Mouse (Mus musculus) MEL (cell line): ENCODE data around the gene Tomm34. TPM values are rescaled to one million over a fixed set of nuclear protein-coding genes. Genes with fewer than 3 reads are reported as not detected.

Experiments used
- DNase-seq: peaks from one replicate; pipeline ENCODE4 v3.0.0; 2011; ENCODE audit warnings: low read depth, low spot score
- H3K27ac ChIP-seq: 2 replicates; pipeline ENCODE4 v1.5.1; 2012; ENCODE audit warnings: low read depth, mild to moderate bottlenecking, control low read depth, low read length, moderate library complexity; ENCODE audit not compliant: control insufficient read depth
- H3K27me3 ChIP-seq, 2 experiments: fragments of 150-350 bp in 1 of 2; sonication (generic) in 1 of 2; 2 replicates each; pipeline ENCODE4 v1.6.1; 2012; ENCODE audit warnings: low read length in 2 of 2, mild to moderate bottlenecking in 2 of 2, improper control_type of control experiment in 1 of 2, moderate library complexity in 1 of 2; ENCODE audit not compliant: insufficient read depth in 2 of 2, control insufficient read depth in 1 of 2
- H3K36me3 ChIP-seq, 2 experiments: 2 replicates each; pipeline ENCODE4 v1.6.1; 2012 to 2014; ENCODE audit warnings: low read length in 2 of 2, improper control_type of control experiment in 1 of 2, inconsistent platforms in 1 of 2, mild to moderate bottlenecking in 1 of 2; ENCODE audit not compliant: insufficient read depth in 2 of 2, control insufficient read depth in 1 of 2
- H3K4me1 ChIP-seq, 2 experiments: fragments of 150-350 bp in 1 of 2; sonication (generic) in 1 of 2; 2 replicates each; pipeline ENCODE4 v1.6.1; 2012; ENCODE audit warnings: low read length in 2 of 2, improper control_type of control experiment in 1 of 2, mild to moderate bottlenecking in 1 of 2; ENCODE audit not compliant: insufficient read depth in 2 of 2, control insufficient read depth in 1 of 2
- H3K4me3 ChIP-seq, 2 experiments: fragments of 150-350 bp in 1 of 2; sonication (generic) in 1 of 2; 2 replicates each; pipeline ENCODE4 v1.5.1; 2012; ENCODE audit warnings: low read depth in 2 of 2, low read length in 2 of 2, mild to moderate bottlenecking in 2 of 2, moderate library complexity in 2 of 2, control low read depth in 1 of 2, improper control_type of control experiment in 1 of 2; ENCODE audit not compliant: control insufficient read depth in 1 of 2, insufficient read depth in 1 of 2
- H3K79me2 ChIP-seq: 2 replicates; pipeline ENCODE4 v1.6.1; 2012; ENCODE audit warnings: mild to moderate bottlenecking, low read length, moderate library complexity; ENCODE audit not compliant: control insufficient read depth, poor library complexity, insufficient read depth
- H3K9ac ChIP-seq: 2 replicates; pipeline ENCODE4 v1.6.1; 2012; ENCODE audit warnings: low read depth, mild to moderate bottlenecking, control low read depth, low read length, moderate library complexity; ENCODE audit not compliant: control insufficient read depth, poor library complexity, severe bottlenecking
- H3K9me3 ChIP-seq: fragments of 150-350 bp; sonication (generic); replicated peaks from 2 replicates; pipeline ENCODE4 v1.6.1; 2012; ENCODE audit warnings: mild to moderate bottlenecking, low read length, improper control_type of control experiment, moderate library complexity; ENCODE audit not compliant: insufficient read depth
- BHLHE40 ChIP-seq: IDR thresholded peaks from 2 replicates; pipeline ENCODE4 v1.6.1; 2012; ENCODE audit warnings: low read depth, mild to moderate bottlenecking, inconsistent platforms, low read length, improper control_type of control experiment, borderline replicate concordance
- CHD1 ChIP-seq: IDR thresholded peaks from 2 replicates; pipeline ENCODE4 v1.6.1; 2012; ENCODE audit warnings: low read depth, mild to moderate bottlenecking, inconsistent platforms, low read length, improper control_type of control experiment
- CTCF ChIP-seq, 3 experiments: IDR thresholded peaks in 2 of 3; conservative IDR thresholded peaks in 1 of 3; 2 replicates each; pipeline ENCODE4 v1.5.1; 2011 to 2012; ENCODE audit warnings: low read length in 3 of 3, low read depth in 2 of 3, mild to moderate bottlenecking in 2 of 3, improper control_type of control experiment in 1 of 3, inconsistent platforms in 1 of 3, mixed read lengths in 1 of 3, moderate library complexity in 1 of 3; ENCODE audit not compliant: control insufficient read depth in 1 of 3, insufficient read depth in 1 of 3, poor library complexity in 1 of 3, severe bottlenecking in 1 of 3
- E2F4 ChIP-seq: IDR thresholded peaks from 2 replicates; pipeline ENCODE4 v1.6.1; 2011; ENCODE audit warnings: low read depth, low read length, improper control_type of control experiment, borderline replicate concordance
- ELF1 ChIP-seq: IDR thresholded peaks from 2 replicates; pipeline ENCODE4 v1.6.1; 2014; ENCODE audit warnings: low read depth, mild to moderate bottlenecking, inconsistent platforms, low read length, improper control_type of control experiment, moderate library complexity
- GABPA ChIP-seq: IDR thresholded peaks from 2 replicates; pipeline ENCODE4 v1.6.1; 2012; ENCODE audit warnings: low read depth, mild to moderate bottlenecking, inconsistent platforms, low read length, improper control_type of control experiment, moderate library complexity
- HCFC1 ChIP-seq: IDR thresholded peaks from 2 replicates; pipeline ENCODE4 v1.6.1; 2012; ENCODE audit warnings: low read depth, mild to moderate bottlenecking, inconsistent platforms, low read length, improper control_type of control experiment, moderate library complexity
- JUND ChIP-seq: IDR thresholded peaks from 2 replicates; pipeline ENCODE4 v1.6.1; 2011; ENCODE audit warnings: low read depth, mild to moderate bottlenecking, improper control_type of control experiment, low read length
- MAFK ChIP-seq: IDR thresholded peaks from 2 replicates; pipeline ENCODE4 v1.6.1; 2011; ENCODE audit warnings: low read depth, mild to moderate bottlenecking, low read length, improper control_type of control experiment, borderline replicate concordance
- MYB ChIP-seq: IDR thresholded peaks from 2 replicates; pipeline ENCODE4 v1.6.1; 2011; ENCODE audit warnings: mild to moderate bottlenecking, low read depth, low read length, improper control_type of control experiment
- MYC ChIP-seq: IDR thresholded peaks from 2 replicates; pipeline ENCODE4 v1.6.1; 2011; ENCODE audit warnings: low read depth, mild to moderate bottlenecking, low read length, improper control_type of control experiment, moderate library complexity
- NRF1 ChIP-seq: IDR thresholded peaks from 2 replicates; pipeline ENCODE4 v1.6.1; 2014; ENCODE audit warnings: low read depth, mild to moderate bottlenecking, inconsistent platforms, low read length, improper control_type of control experiment, moderate library complexity; ENCODE audit not compliant: poor library complexity, insufficient read depth, severe bottlenecking
- POLR2A ChIP-seq, 2 experiments: IDR thresholded peaks; 2 replicates each; pipeline ENCODE4 v1.6.1; 2011 to 2012; ENCODE audit warnings: low read length in 2 of 2, mild to moderate bottlenecking in 2 of 2, control low read depth in 1 of 2, improper control_type of control experiment in 1 of 2, low read depth in 1 of 2, moderate library complexity in 1 of 2; ENCODE audit not compliant: control insufficient read depth in 1 of 2, insufficient read depth in 1 of 2, poor library complexity in 1 of 2
- POLR2AphosphoS5 ChIP-seq: IDR thresholded peaks from 2 replicates; pipeline ENCODE4 v1.6.1; 2012; ENCODE audit warnings: low read depth, borderline replicate concordance, mild to moderate bottlenecking, inconsistent platforms, low read length, moderate library complexity, mixed read lengths
- RAD21 ChIP-seq: IDR thresholded peaks from 2 replicates; pipeline ENCODE4 v1.6.1; 2011; ENCODE audit warnings: mild to moderate bottlenecking, low read depth, low read length, improper control_type of control experiment
- RCOR1 ChIP-seq: IDR thresholded peaks from 2 replicates; pipeline ENCODE4 v1.6.1; 2012; ENCODE audit warnings: low read depth, mild to moderate bottlenecking, inconsistent platforms, low read length, improper control_type of control experiment
- SIN3A ChIP-seq: IDR thresholded peaks from 2 replicates; pipeline ENCODE4 v1.6.1; 2012; ENCODE audit warnings: low read length, improper control_type of control experiment, inconsistent platforms
- SMC3 ChIP-seq: IDR thresholded peaks from 2 replicates; pipeline ENCODE4 v1.6.1; 2011; ENCODE audit warnings: low read depth, low read length, improper control_type of control experiment
- TAL1 ChIP-seq: IDR thresholded peaks from 2 replicates; pipeline ENCODE4 v1.6.1; 2012; ENCODE audit warnings: mild to moderate bottlenecking, inconsistent platforms, low read length, moderate library complexity, mixed read lengths
- UBTF ChIP-seq: IDR thresholded peaks from 2 replicates; pipeline ENCODE4 v1.6.1; 2012; ENCODE audit warnings: low read depth, mild to moderate bottlenecking, inconsistent platforms, low read length, improper control_type of control experiment, moderate library complexity, borderline replicate concordance; ENCODE audit not compliant: insufficient read depth
- USF1 ChIP-seq: IDR thresholded peaks from 2 replicates; pipeline ENCODE4 v1.6.1; 2014; ENCODE audit warnings: low read depth, mild to moderate bottlenecking, inconsistent platforms, low read length, improper control_type of control experiment, moderate library complexity
- USF2 ChIP-seq, 2 experiments: IDR thresholded peaks; 2 replicates each; pipeline ENCODE4 v1.6.1; 2011 to 2012; ENCODE audit warnings: improper control_type of control experiment in 2 of 2, low read length in 2 of 2, borderline replicate concordance in 1 of 2, inconsistent platforms in 1 of 2, low read depth in 1 of 2, mild to moderate bottlenecking in 1 of 2; ENCODE audit not compliant: insufficient read depth in 1 of 2
- ZC3H11A ChIP-seq: IDR thresholded peaks from 2 replicates; pipeline ENCODE4 v1.6.1; 2012; ENCODE audit warnings: low read depth, mild to moderate bottlenecking, inconsistent platforms, low read length, improper control_type of control experiment
- ZKSCAN1 ChIP-seq: IDR thresholded peaks from 2 replicates; pipeline ENCODE4 v1.6.1; 2012; ENCODE audit warnings: low read depth, mild to moderate bottlenecking, inconsistent platforms, low read length, improper control_type of control experiment, moderate library complexity
- ZNF384 ChIP-seq: IDR thresholded peaks from 2 replicates; pipeline ENCODE4 v1.6.1; 2012; ENCODE audit warnings: low read depth, mild to moderate bottlenecking, inconsistent platforms, low read length, improper control_type of control experiment
- polyA plus RNA-seq, 2 experiments: library from polyadenylated mRNA; stranded (reverse) in 1 of 2; unstranded in 1 of 2; fragments of >175 nt in 1 of 2; fragments of >200 nt in 1 of 2; gene quantifications; 2 replicates each; pipeline versions ENCODE4 v1.2.1 to v1.2.4; 2012; ENCODE audit warnings: low replicate concordance in 2 of 2, low read depth in 1 of 2; ENCODE audit not compliant: insufficient read length in 2 of 2, insufficient read depth in 1 of 2, missing spikeins in 1 of 2
- total RNA-seq: library from RNA; depleted of rRNA; stranded (reverse); fragments of 300-350 nt; gene quantifications from 2 replicates; pipeline ENCODE4 v1.2.3, GENCODE M21; 2012

Tomm34 gene
- total and polyA plus RNA-seq, 3 experiments: 38.9 to 48.7 TPM; not detected in 1

- no peaks in the 10 kb centered on the region for H3K4me1 ChIP-seq
- H3K27ac ChIP-seq: no peak overlapping the region
- TF ChIP-seq TAL1: no peak
- no peak for TF ChIP-seq USF2 (IDR thresholded peaks at IDR 0.05; ENCODE audit: borderline replicate concordance in 1 of 2, insufficient read depth in 1 of 2, low read depth in 1 of 2, low read length in 2 of 2)
- TF ChIP-seq CTCF (IDR thresholded peaks at IDR 0.05 in 2 of 3, conservative IDR thresholded peaks at IDR 0.05 in 1 of 3; ENCODE audit: control insufficient read depth in 1 of 3, insufficient read depth in 1 of 3, low read depth in 2 of 3, low read length in 3 of 3, poor library complexity in 1 of 3, severe bottlenecking in 1 of 3): no peak
- TF ChIP-seq SMC3: no peak
- no peak for TF ChIP-seq USF1
- TF ChIP-seq ELF1: no peak
- TF ChIP-seq ZNF384: no peak
- no peak for TF ChIP-seq RCOR1
- no peak for TF ChIP-seq POLR2AphosphoS5
- no peak for TF ChIP-seq MAFK
- TF ChIP-seq MYC: no peak
- TF ChIP-seq ZKSCAN1: no peak
- no peak for TF ChIP-seq ZC3H11A
- TF ChIP-seq CHD1: no peak
- TF ChIP-seq BHLHE40: no peak
- no peak for TF ChIP-seq GABPA
- no peaks in the 10 kb centered on the region for H3K79me2 ChIP-seq
- no peaks in the 10 kb centered on the region for H3K9me3 ChIP-seq
- H3K36me3 ChIP-seq: peaks cover 0 to 9% of the 10 kb centered on the region in 2 experiments; a peak in 2 of 4 replicates
- H3K4me3 ChIP-seq: no peak overlapping the region
- H3K27me3 ChIP-seq: no peaks in the 10 kb centered on the region
- H3K9ac ChIP-seq: no peak overlapping the region
- DNase-seq: no peak
Observed at GRCm38 (mm10) chr2:164111546-164111945, 40.6 kb upstream of the Tomm34 start.

GRCm38 (mm10) chr2:164108501-164108900, 37.5 kb upstream of the Tomm34 start:
- Histone ChIP-seq H3K9ac (no peak overlapping the region), H3K79me2 (no peaks in the 10 kb centered on the region), H3K4me3 (no peak overlapping the region), H3K27ac (no peak overlapping the region), H3K27me3 (no peaks in the 10 kb centered on the region), H3K9me3 (no peaks in the 10 kb centered on the region), H3K4me1 (no peaks in the 10 kb centered on the region), H3K36me3 (peaks cover 0 to 14% of the 10 kb centered on the region in 2 experiments; a peak in 2 of 4 replicates)
- TF ChIP-seq ZC3H11A: no peak
- TF ChIP-seq USF1: no peak
- no peak for TF ChIP-seq UBTF
- TF ChIP-seq MYB: no peak
- no peak for TF ChIP-seq POLR2A (IDR thresholded peaks at IDR 0.05; ENCODE audit: control insufficient read depth in 1 of 2, insufficient read depth in 1 of 2, low read depth in 1 of 2, low read length in 2 of 2, poor library complexity in 1 of 2)
- TF ChIP-seq ZNF384: no peak
- TF ChIP-seq SIN3A: no peak
- no peak for TF ChIP-seq RCOR1
- no peak for TF ChIP-seq RAD21
- TF ChIP-seq HCFC1: no peak
- TF ChIP-seq NRF1: no peak
- no peak for TF ChIP-seq SMC3
- no peak for TF ChIP-seq JUND
- no peak for TF ChIP-seq USF2 (IDR thresholded peaks at IDR 0.05; ENCODE audit: borderline replicate concordance in 1 of 2, insufficient read depth in 1 of 2, low read depth in 1 of 2, low read length in 2 of 2)
- no peak for TF ChIP-seq TAL1
- TF ChIP-seq E2F4: no peak
- TF ChIP-seq POLR2AphosphoS5: no peak
- no peak for TF ChIP-seq MYC
- no peak for DNase-seq
